Mouse (Mus musculus) megakaryocyte, embryonic 14.5 days (primary cell): ENCODE results near the gene Aldh16a1.

ENCODE experiments used
- FLI1 ChIP-seq: IDR thresholded peaks from 2 replicates; pipeline ENCODE4 v1.6.1; 2012; ENCODE audit warnings: low read length, inconsistent platforms, mixed read lengths
- GATA1 ChIP-seq: IDR thresholded peaks from 3 replicates; pipeline ENCODE4 v1.6.1; 2012; ENCODE audit warnings: mixed read lengths, low read length, inconsistent platforms, borderline replicate concordance

DNA sequence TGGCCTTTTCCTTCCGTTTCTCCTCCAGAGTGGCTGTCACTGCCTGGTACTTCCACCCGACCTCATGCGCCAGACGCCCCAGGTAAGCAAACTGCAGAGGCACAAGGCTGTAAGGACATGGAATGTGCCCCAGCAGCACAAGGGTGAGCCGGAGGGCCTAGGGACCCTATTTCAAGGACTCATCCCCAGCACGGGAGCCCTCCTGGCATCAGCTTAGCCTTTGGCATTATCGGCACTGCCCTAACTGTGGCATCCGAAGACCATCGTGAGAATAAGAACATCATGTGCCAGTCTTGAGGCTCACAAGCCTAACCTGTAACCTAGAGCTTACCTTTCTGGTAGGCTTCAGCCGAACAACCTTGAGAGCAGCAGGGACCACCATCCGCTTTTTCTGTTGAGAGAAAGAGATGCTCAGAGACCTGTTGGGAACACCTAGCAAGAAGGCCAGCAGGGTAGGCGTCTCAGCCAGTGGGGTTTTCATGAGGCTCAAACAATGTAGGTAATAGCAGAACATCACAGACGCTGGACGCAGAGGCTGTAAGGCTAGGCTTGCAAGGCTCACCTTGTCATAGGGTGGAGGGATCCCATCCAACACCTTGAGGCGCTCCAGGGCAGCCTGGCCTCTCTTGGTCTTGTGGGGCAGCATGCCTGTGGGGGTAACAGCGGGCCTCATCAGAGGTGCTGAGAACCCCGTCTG lies 28.1 kb downstream of the Aldh16a1 start:
- TF ChIP-seq GATA1 (no peak), FLI1 (no peak)
